9 mouse cellular contexts compared by ENCODE assay signal in the genomic region with DNA sequence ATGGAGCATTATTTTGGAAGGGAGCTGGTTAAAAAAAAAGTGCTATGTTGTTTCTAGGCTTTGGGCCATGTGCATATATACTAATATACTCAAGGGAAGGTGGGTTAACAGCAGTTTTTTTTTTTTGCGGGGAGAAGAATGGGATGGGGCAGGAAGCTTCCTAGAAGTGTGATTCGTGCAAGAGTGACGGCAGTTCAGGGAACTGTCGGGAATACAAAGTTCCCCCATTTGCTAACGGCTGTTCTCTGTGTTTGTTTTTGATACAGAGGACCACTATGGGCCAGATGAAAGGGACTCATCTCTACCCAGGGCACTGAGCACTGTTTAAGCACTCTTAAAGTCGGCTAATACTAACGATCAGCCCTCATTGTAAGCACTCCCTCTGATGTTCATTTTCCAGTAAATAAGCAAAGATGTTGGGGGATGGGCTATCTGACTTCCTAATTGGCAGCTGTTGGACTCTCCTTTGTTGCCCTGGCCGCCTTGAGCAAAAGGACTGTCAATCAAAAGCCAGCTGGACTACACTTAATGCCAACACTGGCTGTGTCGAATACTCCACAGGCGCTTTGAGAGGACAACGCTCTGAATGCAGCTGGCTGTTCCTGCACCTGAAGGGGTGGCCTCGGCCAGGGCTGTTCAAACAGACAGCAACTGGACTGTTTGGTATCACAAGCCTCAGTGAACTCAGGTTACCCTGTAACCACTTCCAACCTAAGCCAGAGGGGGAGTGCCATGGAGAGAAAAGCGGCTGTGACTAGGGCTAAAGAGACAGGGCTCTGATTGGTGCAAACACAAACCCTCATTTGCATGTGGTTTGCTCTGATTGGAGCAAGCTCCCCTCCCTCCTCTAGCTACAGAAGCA. TPM values are rescaled to one million over a fixed set of nuclear protein-coding genes. Genes with fewer than 3 reads are reported as not detected.
DNase-seq lines count a peak whose midpoint lies in the region; ATAC-seq and TF ChIP-seq lines count a peak whose summit lies in the region.
"Had no signal": no experiment of that assay in that cellular context is flagged by ENCODE, and none has a peak within 500 bp of the region (broad histone marks: within the 10 kb centered on the region; RNA-seq: fewer than 3 reads in every experiment).

No protein-coding gene starts in this region.

- H3K4me2 ChIP-seq in forebrain, embryonic 11.5 days (ENCODE audit: low read depth, low read length, severe bottlenecking), result peak overlapping the region; percentile 36; the same call in 1 of the 2 replicates
- H3K4me2 ChIP-seq in heart, embryonic 15.5 days, result peak overlapping the region; percentile 11
- no peak overlapping the region for H3K4me2 ChIP-seq in kidney, embryonic 16.5 days (replicated peaks; ENCODE audit: low read depth, low read length)
- H3K4me2 ChIP-seq in liver, embryonic 11.5 days, result peak overlapping the region; percentile 61
- peak overlapping the region; percentile 13; the same call in 1 of the 2 replicates for H3K4me2 ChIP-seq in midbrain, postnatal 0 days (ENCODE audit: low read depth, low read length, poor library complexity, severe bottlenecking)

- WGBS in forebrain, embryonic 11.5 days, result 5% methylated on average over 13 of the region's 13 CpGs
- 12% methylated on average over 13 of the region's 13 CpGs for WGBS in heart, embryonic 15.5 days
- 26% methylated on average over 13 of the region's 13 CpGs for WGBS in kidney, embryonic 16.5 days
- 18% methylated on average over 13 of the region's 13 CpGs for WGBS in liver, embryonic 11.5 days
- 4% methylated on average over 13 of the region's 13 CpGs for WGBS in midbrain, postnatal 0 days

- H3K4me3 ChIP-seq in forebrain, embryonic 11.5 days (ENCODE audit: low read depth, low read length), result no peak overlapping the region
- no peak overlapping the region for H3K4me3 ChIP-seq in heart, embryonic 15.5 days
- H3K4me3 ChIP-seq in kidney, embryonic 16.5 days (ENCODE audit: low read length), result no peak overlapping the region
- H3K4me3 ChIP-seq in liver, embryonic 11.5 days (ENCODE audit: low read depth, low read length), result no peak overlapping the region
- no peak overlapping the region for H3K4me3 ChIP-seq in midbrain, postnatal 0 days (ENCODE audit: low read depth, low read length)

- no peaks in the 10 kb centered on the region for H3K9me3 ChIP-seq in forebrain, embryonic 11.5 days (ENCODE audit: control insufficient read depth, low read length)
- no peaks in the 10 kb centered on the region for H3K9me3 ChIP-seq in heart, embryonic 15.5 days (replicated peaks)
- H3K9me3 ChIP-seq in kidney, embryonic 16.5 days (ENCODE audit: low read length), result no peaks in the 10 kb centered on the region; the same call in 1 of the 2 replicates
- H3K9me3 ChIP-seq in liver, embryonic 11.5 days (ENCODE audit: control insufficient read depth, low read length), result no peaks in the 10 kb centered on the region
- no peaks in the 10 kb centered on the region for H3K9me3 ChIP-seq in midbrain, postnatal 0 days (ENCODE audit: low read length)

- H3K36me3 ChIP-seq in forebrain, embryonic 11.5 days (ENCODE audit: control insufficient read depth, insufficient read depth, low read length), result no peaks in the 10 kb centered on the region
- no peaks in the 10 kb centered on the region for H3K36me3 ChIP-seq in heart, embryonic 15.5 days
- no peaks in the 10 kb centered on the region for H3K36me3 ChIP-seq in kidney, embryonic 16.5 days (ENCODE audit: insufficient read depth, low read length)
- H3K36me3 ChIP-seq in liver, embryonic 11.5 days (ENCODE audit: control insufficient read depth, insufficient read depth, low read length), result no peaks in the 10 kb centered on the region
- no peaks in the 10 kb centered on the region for H3K36me3 ChIP-seq in midbrain, postnatal 0 days (ENCODE audit: insufficient read depth, low read length)

- peak overlapping the region; percentile 37; the same call in 1 of the 2 replicates for H3K9ac ChIP-seq in forebrain, embryonic 11.5 days (ENCODE audit: low read length)
- H3K9ac ChIP-seq in heart, embryonic 15.5 days, result no peak overlapping the region
- no peak overlapping the region for H3K9ac ChIP-seq in kidney, embryonic 16.5 days (replicated peaks; ENCODE audit: low read length)
- H3K9ac ChIP-seq in liver, embryonic 11.5 days (ENCODE audit: low read depth, low read length), result no peak overlapping the region; the same call in 1 of the 2 replicates
- H3K9ac ChIP-seq in midbrain, postnatal 0 days (replicated peaks; ENCODE audit: low read length, poor library complexity, severe bottlenecking), result no peak overlapping the region

- peak; percentile 94 for ATAC-seq in forebrain, embryonic 11.5 days (replicated peaks; ENCODE audit: low FRiP score)
- peak; percentile 81 for ATAC-seq in heart, embryonic 15.5 days (replicated peaks; ENCODE audit: insufficient number of reproducible peaks, insufficient read depth, low FRiP score, low read depth)
- peak; percentile 85 for ATAC-seq in kidney, embryonic 16.5 days (ENCODE audit: low FRiP score, low TSS enrichment)
- ATAC-seq in liver, embryonic 11.5 days (replicated peaks; ENCODE audit: low FRiP score), result peak; percentile 69
- peak; percentile 94 for ATAC-seq in midbrain, postnatal 0 days (ENCODE audit: low FRiP score)

- TF ChIP-seq CTCF in midbrain, postnatal 0 days (IDR thresholded peaks at IDR 0.05), result peak; percentile 62

- peak overlapping the region; percentile 80 for H3K27ac ChIP-seq in forebrain, embryonic 11.5 days (ENCODE audit: low read depth, low read length)
- H3K27ac ChIP-seq in heart, embryonic 15.5 days, result peak overlapping the region; percentile 81
- 0 out of 2 replicates have a peak overlapping the region, but pooled peaks have one; percentile 6 for H3K27ac ChIP-seq in kidney, embryonic 16.5 days (ENCODE audit: low read length)
- H3K27ac ChIP-seq in liver, embryonic 11.5 days (ENCODE audit: low read depth, low read length), result peak overlapping the region; percentile 66
- peak overlapping the region; percentile 65 for H3K27ac ChIP-seq in midbrain, postnatal 0 days (ENCODE audit: low read depth, low read length)

- DNase-seq in cerebellum, postnatal 10 days, result peak; percentile 81
- DNase-seq in cerebellum, adult 9-10 months, result no peak
- peak; percentile 88 for DNase-seq in forebrain, embryonic 11.5 days (ENCODE audit: low spot score)
- peak; percentile 58 for DNase-seq in liver, embryonic 11.5 days (ENCODE audit: low spot score)
- DNase-seq in midbrain, postnatal 0 days (ENCODE audit: low spot score), result peak; percentile 93
- DNase-seq in thymus, postnatal 14 days, result peak; percentile 52

- H3K4me1 ChIP-seq in forebrain, embryonic 11.5 days (replicated peaks; ENCODE audit: control insufficient read depth, insufficient read depth, low read length), result peaks cover 21% of the 10 kb centered on the region
- peaks cover 33% of the 10 kb centered on the region for H3K4me1 ChIP-seq in heart, embryonic 15.5 days (replicated peaks)
- H3K4me1 ChIP-seq in kidney, embryonic 16.5 days (ENCODE audit: insufficient read depth, low read length), result peaks cover 16% of the 10 kb centered on the region; the same call in 1 of the 2 replicates
- H3K4me1 ChIP-seq in liver, embryonic 11.5 days (replicated peaks; ENCODE audit: control insufficient read depth, insufficient read depth, low read length), result peaks cover 23% of the 10 kb centered on the region
- H3K4me1 ChIP-seq in midbrain, postnatal 0 days (ENCODE audit: insufficient read depth, low read length), result 0 out of 2 replicates have a peak, but pooled peaks cover 3% of the 10 kb centered on the region

- H3K27me3 ChIP-seq in forebrain, embryonic 11.5 days (ENCODE audit: control insufficient read depth, insufficient read depth, low read length), result no peaks in the 10 kb centered on the region
- H3K27me3 ChIP-seq in heart, embryonic 15.5 days, result no peaks in the 10 kb centered on the region
- H3K27me3 ChIP-seq in kidney, embryonic 16.5 days (ENCODE audit: insufficient read depth, low read length), result no peaks in the 10 kb centered on the region
- H3K27me3 ChIP-seq in liver, embryonic 11.5 days (replicated peaks; ENCODE audit: control insufficient read depth, insufficient read depth, low read length), result no peaks in the 10 kb centered on the region
- H3K27me3 ChIP-seq in midbrain, postnatal 0 days (ENCODE audit: insufficient read depth, low read length), result no peaks in the 10 kb centered on the region
- H3K27me3 ChIP-seq: CH12.LX had no signal

RNA-seq across cellular contexts. Expression of a gene that starts 28.9 kb away (rescaled TPM):
- polyA plus RNA-seq in forebrain, embryonic 11.5 days (2014; fragmentation: Nextera tagmentation; extraction: Ambion mirVana), result 12.2 and 12.9 TPM in 2 replicates
- polyA plus RNA-seq in heart, embryonic 15.5 days (2015; fragmentation: Nextera tagmentation; extraction: Ambion mirVana), result 17.2 and 17.3 TPM in 2 replicates
- polyA plus RNA-seq in kidney, embryonic 16.5 days (2015; fragmentation: Nextera tagmentation; extraction: Ambion mirVana), result 22.2 and 23.0 TPM in 2 replicates
- 12.0 and 12.7 TPM in 2 replicates for polyA plus RNA-seq in liver, embryonic 11.5 days (2014; fragmentation: Nextera tagmentation; extraction: Ambion mirVana)
- total RNA-seq in midbrain, postnatal 0 days (2014; rRNA removed), result 9.9 and 10.9 TPM in 2 replicates
- 6.1 and 7.0 TPM in 2 replicates for polyA plus RNA-seq in midbrain, postnatal 0 days (2015; fragmentation: Nextera tagmentation; extraction: Ambion mirVana)

RNA-seq across cellular contexts. Expression of a gene that starts 50.0 kb away (rescaled TPM):
- polyA plus RNA-seq in forebrain, embryonic 11.5 days (2014; fragmentation: Nextera tagmentation; extraction: Ambion mirVana), result 12.5 and 15.3 TPM in 2 replicates
- 6.5 and 7.7 TPM in 2 replicates for polyA plus RNA-seq in heart, embryonic 15.5 days (2015; fragmentation: Nextera tagmentation; extraction: Ambion mirVana)
- polyA plus RNA-seq in kidney, embryonic 16.5 days (2015; fragmentation: Nextera tagmentation; extraction: Ambion mirVana), result 8.4 and 9.1 TPM in 2 replicates
- polyA plus RNA-seq in liver, embryonic 11.5 days (2014; fragmentation: Nextera tagmentation; extraction: Ambion mirVana), result 6.3 and 7.1 TPM in 2 replicates
- total RNA-seq in midbrain, postnatal 0 days (2014; rRNA removed), result 43.7 and 51.5 TPM in 2 replicates
- 9.7 and 11.7 TPM in 2 replicates for polyA plus RNA-seq in midbrain, postnatal 0 days (2015; fragmentation: Nextera tagmentation; extraction: Ambion mirVana)

Comparison
In these comparisons a context has a peak if more than half of its experiments do, and no peak if none do; other contexts are left out.
1. H3K27ac ChIP-seq: peak in every context shown above with its lines; median percentile 81 in heart, embryonic 15.5 days; 80 in forebrain, embryonic 11.5 days; 66 in liver, embryonic 11.5 days; 65 in midbrain, postnatal 0 days; 6 in kidney, embryonic 16.5 days.